Mouse (Mus musculus) heart, adult 2 months (tissue): ENCODE results near the gene Amigo1.

Experiments used
- CTCF ChIP-seq: fragments of 200-600 bp; IDR thresholded peaks from 2 replicates; pipeline ENCODE4 v1.8.1; 2022; ENCODE audit warnings: antibody characterized with exemption, mild to moderate bottlenecking, moderate library complexity
- POLR2A ChIP-seq: fragments of 200-500 bp; IDR thresholded peaks from 2 replicates; pipeline ENCODE4 v1.6.1; 2011; ENCODE audit warnings: mild to moderate bottlenecking, low read depth, low read length, control low read depth; ENCODE audit not compliant: insufficient read depth

GRCm38 (mm10) chr3:108140786-108141185 lies 45.3 kb upstream of the Amigo1 start:
- TF ChIP-seq CTCF (no peak), POLR2A (no peak)
